Mouse (Mus musculus) megakaryocyte, embryonic 14.5 days (primary cell): ENCODE results near the gene Appl1. TPM values are rescaled to one million over a fixed set of nuclear protein-coding genes. Genes with fewer than 3 reads are reported as not detected.
A peak's percentile ranks its signal among the peaks of the same experiment; 100 is the strongest.

Experiments
- H3K27me3 ChIP-seq: replicated peaks from 2 replicates; pipeline ENCODE3; 2012; ENCODE audit warnings: inconsistent platforms
- H3K36me3 ChIP-seq: replicated peaks from 2 replicates; pipeline ENCODE3; 2012; ENCODE audit warnings: low read length, inconsistent platforms, mixed read lengths
- H3K4me1 ChIP-seq: 2 replicates; pipeline ENCODE4 v1.6.1; 2012; ENCODE audit warnings: inconsistent platforms
- H3K4me3 ChIP-seq: replicated peaks from 2 replicates; pipeline ENCODE3; 2012; ENCODE audit warnings: moderate library complexity, mild to moderate bottlenecking, inconsistent platforms
- H3K9me3 ChIP-seq: 2 replicates; pipeline ENCODE4 v1.6.1; 2012; ENCODE audit warnings: inconsistent platforms
- FLI1 ChIP-seq: IDR thresholded peaks from 2 replicates; pipeline ENCODE4 v1.6.1; 2012; ENCODE audit warnings: low read length, inconsistent platforms, mixed read lengths
- GATA1 ChIP-seq: IDR thresholded peaks from 3 replicates; pipeline ENCODE4 v1.6.1; 2012; ENCODE audit warnings: mixed read lengths, low read length, inconsistent platforms, borderline replicate concordance
- polyA plus RNA-seq: library from polyadenylated mRNA; stranded (reverse); fragments of >175 nt; gene quantifications from 2 replicates; pipeline ENCODE4 v1.2.3, GENCODE M21; 2012; ENCODE audit warnings: low replicate concordance; ENCODE audit not compliant: insufficient read depth

Gene Appl1
- polyA plus RNA-seq, 1 experiment: 0.86 TPM

GRCm38 (mm10) chr14:26879976-26880375, 91.1 kb downstream of the Appl1 start:
- TF ChIP-seq GATA1 (no peak), FLI1 (no peak)
- no peaks in the 10 kb centered on the region for H3K36me3 ChIP-seq
- H3K4me1 ChIP-seq: peaks cover 11% of the 10 kb centered on the region
- no peak overlapping the region for H3K4me3 ChIP-seq
- no peaks in the 10 kb centered on the region for H3K9me3 ChIP-seq
- H3K27me3 ChIP-seq: no peaks in the 10 kb centered on the region

DNA sequence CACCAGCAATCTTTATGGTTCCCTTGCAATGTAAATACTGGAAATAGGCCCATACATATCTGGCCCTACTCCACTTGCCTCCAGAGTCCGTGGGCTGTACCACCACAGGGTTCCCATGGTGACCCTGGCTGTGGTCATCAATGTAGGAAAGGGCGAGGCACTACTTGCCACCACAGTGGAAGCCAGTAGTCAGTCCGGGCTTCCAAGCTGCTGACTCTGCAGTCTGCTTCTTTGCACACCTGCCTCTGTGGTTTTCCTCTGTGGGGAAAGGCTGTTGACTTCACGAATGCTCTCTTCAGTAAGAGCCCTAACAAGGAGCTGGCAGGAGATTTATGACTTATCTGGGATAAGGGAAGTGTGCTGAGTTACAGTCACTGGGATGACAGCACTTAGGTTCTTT, 92.3 kb downstream of the Appl1 start:
- Histone ChIP-seq H3K27me3 (no peaks in the 10 kb centered on the region), H3K36me3 (no peaks in the 10 kb centered on the region), H3K4me1 (peaks cover 11% of the 10 kb centered on the region), H3K9me3 (no peaks in the 10 kb centered on the region), H3K4me3 (peak overlapping the region; percentile 53)
- TF ChIP-seq GATA1: no peak
- TF ChIP-seq FLI1: no peak

Other genes with a start within 250 kb of the Appl1 start
- gene Asb14, start 76.7 kb downstream of the Appl1 start, polyA plus RNA-seq: not detected in 2 replicates
- 0.16 TPM in 1 of 2 replicates, not detected in the other for gene Hesx1, start 23.2 kb upstream of the Appl1 start, polyA plus RNA-seq
- gene Il17rd, start 67.7 kb upstream of the Appl1 start, polyA plus RNA-seq: not detected in 2 replicates
- gene Arhgef3, start 143.7 kb upstream of the Appl1 start, polyA plus RNA-seq: 1.4 and 6.7 TPM in 2 replicates